Mouse (Mus musculus): ENCODE data around the gene Antxr1.

GRCm38 (mm10) chr6:87301991-87302390, 33.6 kb downstream of the Antxr1 start:
- TF ChIP-seq JUND (conservative IDR thresholded peaks at IDR 0.05; ENCODE audit: low read depth, low read length) = no peak
- no peak for TF ChIP-seq RCOR1 (conservative IDR thresholded peaks at IDR 0.05; ENCODE audit: low read depth, low read length)
- no peak for TF ChIP-seq CTCF (conservative IDR thresholded peaks at IDR 0.05 in 1 of 2, IDR thresholded peaks at IDR 0.05 in 1 of 2; ENCODE audit: low read depth in 2 of 2, low read length in 2 of 2)
- no peak for TF ChIP-seq TBP (conservative IDR thresholded peaks at IDR 0.05; ENCODE audit: low read depth, low read length)
- TF ChIP-seq POLR2A (IDR thresholded peaks at IDR 0.05; ENCODE audit: low read depth, low read length) = no peak
- no peak for TF ChIP-seq HCFC1 (IDR thresholded peaks at IDR 0.05; ENCODE audit: low read depth, low read length)
- no peak for TF ChIP-seq USF1 (IDR thresholded peaks at IDR 0.05; ENCODE audit: low read depth, low read length)
- no peak for TF ChIP-seq GABPA (IDR thresholded peaks at IDR 0.05; ENCODE audit: insufficient replicate concordance, low read depth, low read length)
- no peak for TF ChIP-seq E2F4 (IDR thresholded peaks at IDR 0.05; ENCODE audit: insufficient replicate concordance, low read depth, low read length)
- no peak for TF ChIP-seq MAFK (IDR thresholded peaks at IDR 0.05; ENCODE audit: insufficient replicate concordance, low read length)
- no peak for TF ChIP-seq ZNF384 (IDR thresholded peaks at IDR 0.05; ENCODE audit: low read depth, low read length)
- no peak for TF ChIP-seq CHD2 (IDR thresholded peaks at IDR 0.05; ENCODE audit: low read length)
